Mouse (Mus musculus): ENCODE results near the gene Pcnp.

DNA sequence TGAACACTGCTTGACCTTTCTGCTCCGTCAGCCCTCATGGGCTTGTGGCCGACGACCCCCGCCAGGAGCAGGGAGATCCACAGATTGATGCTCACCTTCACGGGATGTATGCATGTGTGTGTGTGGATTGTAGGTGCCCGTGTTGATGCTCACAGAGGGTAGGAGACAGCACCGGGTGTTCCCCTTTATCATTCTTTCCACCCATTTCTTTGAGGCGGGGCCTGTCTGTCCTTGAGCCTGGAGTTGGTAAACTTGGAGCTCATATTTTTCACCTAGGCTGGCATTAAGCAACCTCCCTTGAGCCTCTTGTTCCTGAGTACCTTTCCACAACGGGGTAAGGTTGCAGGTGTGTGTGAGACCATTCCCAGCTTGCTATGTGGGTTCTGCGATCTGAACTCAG is 28.6 kb upstream of the Pcnp start:
- TF ChIP-seq CTCF (IDR thresholded peaks at IDR 0.05; ENCODE audit: borderline replicate concordance, insufficient read depth, low read length) (no peak), POLR2A (IDR thresholded peaks at IDR 0.05; ENCODE audit: low read depth, low read length) (no peak)

All from embryonic fibroblast, embryonic 13.5 days (primary cell).